Mouse (Mus musculus) liver, postnatal 0 days (tissue): ENCODE data around the gene Htra1. TPM values are rescaled to one million over a fixed set of nuclear protein-coding genes. Genes with fewer than 3 reads are reported as not detected.

ENCODE experiments used
- ATAC-seq: fragments of 200-750 bp; cut with Nextera tagmentation; 2 replicates; pipeline ENCODE4 v1.8.0; 2017; ENCODE audit warnings: mild to moderate bottlenecking, moderate library complexity
- DNase-seq: peaks from one replicate; pipeline ENCODE4 v3.0.0-alpha.2; 2016
- H3K27ac ChIP-seq: fragments of 300-500 bp; sonication (generic); 2 replicates; pipeline ENCODE4 v1.5.1; 2014; ENCODE audit warnings: antibody characterized with exemption, moderate library complexity, mild to moderate bottlenecking, low read depth
- H3K27me3 ChIP-seq: fragments of 300-500 bp; sonication (generic); 2 replicates; pipeline ENCODE4 v1.6.1; 2014; ENCODE audit warnings: low read length, control low read depth, mixed read lengths; ENCODE audit not compliant: insufficient read depth
- H3K36me3 ChIP-seq: fragments of 300-500 bp; sonication (generic); replicated peaks from 2 replicates; pipeline ENCODE4 v1.6.1; 2014; ENCODE audit warnings: mild to moderate bottlenecking, control low read depth, low read length, moderate library complexity, mixed read lengths; ENCODE audit not compliant: insufficient read depth
- H3K4me1 ChIP-seq: fragments of 300-500 bp; sonication (generic); 2 replicates; pipeline ENCODE4 v1.6.1; 2014; ENCODE audit warnings: antibody characterized with exemption, mild to moderate bottlenecking, control low read depth; ENCODE audit not compliant: insufficient read depth
- H3K4me2 ChIP-seq: fragments of 300-500 bp; sonication (generic); 2 replicates; pipeline ENCODE4 v1.6.1; 2014; ENCODE audit warnings: low read depth, mild to moderate bottlenecking, low read length, moderate library complexity, mixed read lengths
- H3K4me3 ChIP-seq: fragments of 300-500 bp; sonication (generic); 2 replicates; pipeline ENCODE4 v1.5.1; 2014; ENCODE audit warnings: low read depth, low read length
- H3K9ac ChIP-seq: fragments of 300-500 bp; sonication (generic); replicated peaks from 2 replicates; pipeline ENCODE4 v1.6.1; 2014; ENCODE audit warnings: mild to moderate bottlenecking, moderate library complexity
- H3K9me3 ChIP-seq: fragments of 300-500 bp; sonication (generic); 2 replicates; pipeline ENCODE4 v1.6.1; 2016; ENCODE audit warnings: mild to moderate bottlenecking, control low read depth, low read length, mixed read lengths
- CTCF ChIP-seq: sonication (generic); IDR thresholded peaks from 2 replicates; pipeline ENCODE4 v1.5.1; 2016; ENCODE audit warnings: antibody characterized with exemption, low read depth
- EP300 ChIP-seq: IDR thresholded peaks from 2 replicates; pipeline ENCODE4 v1.6.1; 2016; ENCODE audit warnings: antibody characterized with exemption, low read depth, mild to moderate bottlenecking
- WGBS: fragments of 180-500 bp; shearing (Covaris S2); extraction: QIAGEN DNeasy Blood & Tissue Kit; methylation state at CpG from one replicate; pipeline ENCODE4 v1.1.7; 2014; ENCODE audit not compliant: insufficient replicate concordance; 5-methylcytosine and 5-hydroxymethylcytosine counted together
- polyA plus RNA-seq: library from polyadenylated mRNA; unstranded; fragments of >200 nt; fragmentation: Nextera tagmentation; extraction: Ambion mirVana; gene quantifications from 2 replicates; pipeline ENCODE4 v1.2.1, GENCODE M21; 2015

Gene Htra1
- polyA plus RNA-seq, 1 experiment from 2014 or later = 0.61 TPM

DNA sequence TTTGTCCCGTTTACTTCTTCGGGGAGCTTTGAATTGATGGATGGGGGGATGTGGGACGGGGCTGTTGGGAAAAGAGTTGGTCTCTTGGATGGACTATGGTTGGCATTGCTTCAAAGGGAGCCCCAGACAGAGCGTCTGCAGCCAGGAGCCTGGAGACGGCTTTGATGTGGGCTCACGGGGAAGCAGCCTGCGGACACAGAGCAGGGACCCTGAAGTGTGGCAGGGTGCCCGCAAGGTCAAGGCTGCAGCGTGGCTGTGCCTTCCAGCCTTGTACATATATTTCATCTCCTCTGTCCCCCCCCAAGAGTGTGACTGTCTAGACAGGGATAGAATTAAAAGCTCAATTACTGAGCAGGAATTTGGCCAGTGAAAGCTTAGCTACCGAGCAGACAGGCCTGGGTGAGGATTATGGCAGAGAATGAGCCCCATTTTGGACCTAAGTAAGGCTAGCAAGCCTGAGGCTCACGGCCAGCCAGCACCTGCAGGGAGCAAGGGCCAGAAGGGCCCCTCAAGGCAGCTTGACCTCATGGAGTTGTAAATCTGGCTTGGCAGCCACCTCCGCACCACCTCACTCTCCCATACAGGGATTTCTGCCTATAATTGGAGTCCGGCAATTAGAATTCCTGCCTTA is 40.5 kb downstream of the Htra1 start:
- no peaks in the 10 kb centered on the region for H3K4me1 ChIP-seq
- WGBS = 61% methylated on average over 13 of the region's 13 CpGs
- no peak for ATAC-seq

DNA sequence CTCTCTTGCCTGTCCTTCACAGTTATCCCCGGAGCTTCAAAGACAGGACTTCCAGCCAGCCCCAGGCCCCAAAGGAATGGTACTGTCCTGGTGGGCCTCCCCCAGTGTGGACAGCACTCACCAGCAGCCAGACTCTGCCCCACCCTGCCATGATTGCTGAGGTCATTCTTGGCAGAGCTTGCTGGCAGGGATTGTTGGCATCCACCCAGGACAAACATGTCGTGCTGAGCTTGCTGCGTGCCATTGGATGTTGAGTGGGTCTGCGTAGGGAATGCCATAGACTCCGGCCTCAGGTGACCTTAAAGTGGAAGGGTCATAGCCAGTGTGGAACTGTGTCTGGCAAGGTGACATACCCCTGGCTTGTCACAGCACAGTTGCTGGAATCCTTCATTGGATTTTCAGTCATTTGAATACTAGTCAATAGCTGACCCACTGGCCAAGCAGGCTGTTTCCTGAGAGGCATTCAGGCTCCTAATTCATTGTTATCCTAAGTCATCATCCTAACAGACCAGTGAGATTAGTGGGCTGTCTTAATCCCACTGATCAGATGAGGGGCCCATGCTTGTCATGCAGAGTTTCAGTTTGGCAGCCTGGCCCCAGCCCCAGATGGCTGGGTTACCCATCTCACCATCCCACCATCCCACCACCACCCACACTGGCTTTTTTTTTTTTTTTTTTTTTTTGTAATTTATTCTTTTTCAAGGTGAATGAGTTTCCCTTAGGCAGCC is 42.0 kb downstream of the Htra1 start:
- Histone ChIP-seq H3K9ac (no peak overlapping the region), H3K27ac (no peak overlapping the region), H3K4me2 (no peak overlapping the region), H3K36me3 (no peaks in the 10 kb centered on the region), H3K4me1 (no peaks in the 10 kb centered on the region), H3K4me3 (no peak overlapping the region), H3K27me3 (no peaks in the 10 kb centered on the region), H3K9me3 (no peaks in the 10 kb centered on the region)
- 53% methylated on average over 5 of the region's 5 CpGs for WGBS
- peak; percentile 99 for ATAC-seq
- TF ChIP-seq EP300 = no peak
- no peak for TF ChIP-seq CTCF
- peak; percentile 84 for DNase-seq

More for the DNA sequence above, 40.5 kb downstream of the Htra1 start:
- Histone ChIP-seq H3K4me2 (no peak overlapping the region), H3K9me3 (no peaks in the 10 kb centered on the region), H3K9ac (no peak overlapping the region), H3K4me3 (no peak overlapping the region), H3K36me3 (no peaks in the 10 kb centered on the region), H3K27ac (no peak overlapping the region), H3K27me3 (no peaks in the 10 kb centered on the region)
- no peak for TF ChIP-seq CTCF
- TF ChIP-seq EP300 = no peak
- DNase-seq = no peak

- H3K36me3 ChIP-seq = no peaks in the 10 kb centered on the region
- no peak for ATAC-seq
- H3K9ac ChIP-seq = no peak overlapping the region
- H3K9me3 ChIP-seq = no peaks in the 10 kb centered on the region
- TF ChIP-seq CTCF (no peak), EP300 (no peak)
- no peaks in the 10 kb centered on the region for H3K27me3 ChIP-seq
- H3K4me3 ChIP-seq = no peak overlapping the region
- no peak overlapping the region for H3K27ac ChIP-seq
- DNase-seq = no peak
- no peaks in the 10 kb centered on the region for H3K4me1 ChIP-seq
- no peak overlapping the region for H3K4me2 ChIP-seq
- 66% methylated on average over 1 of the region's 1 CpGs for WGBS
Measured at GRCm38 (mm10) chr7:130978545-130978944, 42.6 kb downstream of the Htra1 start.

DNA sequence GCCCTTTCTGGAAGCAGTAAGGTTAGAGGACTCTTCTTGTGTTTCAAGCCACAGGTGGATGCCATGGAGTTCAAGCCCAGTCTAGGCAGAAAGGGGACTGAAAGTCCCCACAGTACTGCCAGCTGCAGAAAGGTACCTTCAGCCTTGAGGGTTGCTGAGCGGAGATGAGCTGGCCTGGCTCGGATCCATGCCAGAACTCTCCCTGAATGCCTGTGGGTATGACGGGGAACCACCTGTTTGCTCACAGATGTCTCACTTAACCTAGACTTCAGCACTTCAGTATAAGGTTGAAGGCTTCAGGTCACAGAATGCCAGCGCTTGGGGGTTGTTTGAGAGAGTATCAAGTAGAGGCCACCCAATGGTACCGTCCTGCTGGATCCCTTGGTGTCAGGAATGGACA is 44.2 kb downstream of the Htra1 start:
- Histone ChIP-seq H3K36me3 (no peaks in the 10 kb centered on the region), H3K9me3 (no peaks in the 10 kb centered on the region), H3K9ac (no peak overlapping the region), H3K4me2 (no peak overlapping the region), H3K4me1 (no peaks in the 10 kb centered on the region), H3K27ac (no peak overlapping the region), H3K4me3 (no peak overlapping the region), H3K27me3 (no peaks in the 10 kb centered on the region)
- TF ChIP-seq EP300 = no peak
- WGBS = 74% methylated on average over 5 of the region's 5 CpGs
- no peak for ATAC-seq
- DNase-seq = no peak

DNA sequence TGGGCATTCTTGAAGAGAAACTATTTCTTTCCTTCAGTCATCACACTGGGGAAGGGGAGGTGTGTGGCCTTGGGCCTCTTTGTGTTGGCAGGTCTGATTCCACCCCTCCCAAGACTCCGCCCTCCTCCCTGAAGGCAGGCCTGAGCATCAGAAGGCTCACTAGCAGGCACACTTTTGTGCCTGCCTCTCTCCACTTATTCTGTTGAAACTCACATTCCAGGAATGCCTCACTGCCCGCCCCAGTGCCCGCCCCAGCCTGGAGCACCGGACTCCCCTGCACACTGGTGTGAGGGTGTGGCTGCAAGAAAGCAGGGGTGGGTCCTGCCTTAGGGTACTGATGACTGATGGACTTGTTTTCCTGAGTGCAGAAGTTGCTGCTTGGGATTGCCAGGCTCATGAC is 46.5 kb downstream of the Htra1 start:
- no peak for TF ChIP-seq EP300
- TF ChIP-seq CTCF = no peak
- Histone ChIP-seq H3K36me3 (no peaks in the 10 kb centered on the region), H3K4me2 (no peak overlapping the region), H3K4me3 (no peak overlapping the region), H3K4me1 (no peaks in the 10 kb centered on the region), H3K27ac (no peak overlapping the region), H3K27me3 (no peaks in the 10 kb centered on the region), H3K9me3 (no peaks in the 10 kb centered on the region), H3K9ac (no peak overlapping the region)
- DNase-seq (no peak), ATAC-seq (no peak)
- 50% methylated on average over 4 of the region's 4 CpGs for WGBS

DNA sequence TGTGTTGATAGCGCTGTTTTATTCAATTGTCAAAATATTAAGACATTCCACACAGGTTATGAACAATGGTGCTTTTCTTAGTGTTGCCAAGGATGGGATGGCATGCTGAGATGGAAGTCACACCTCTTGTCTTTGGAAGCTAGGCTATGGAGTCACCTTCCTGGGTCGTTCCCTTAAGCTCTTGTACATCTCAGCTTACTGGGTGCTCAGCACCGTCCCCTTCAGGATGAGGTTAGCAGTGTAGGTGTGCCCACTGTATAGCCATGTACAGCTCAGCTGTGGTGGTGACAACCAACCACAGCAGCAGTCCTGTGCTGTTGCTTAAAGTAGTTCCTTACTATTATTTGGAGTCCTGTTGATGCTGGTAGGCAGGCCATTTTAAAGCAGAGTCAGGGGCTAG is 47.0 kb downstream of the Htra1 start:
- Histone ChIP-seq H3K4me1 (no peaks in the 10 kb centered on the region), H3K4me2 (no peak overlapping the region), H3K9me3 (no peaks in the 10 kb centered on the region), H3K27ac (no peak overlapping the region), H3K9ac (no peak overlapping the region), H3K36me3 (no peaks in the 10 kb centered on the region), H3K4me3 (no peak overlapping the region), H3K27me3 (no peaks in the 10 kb centered on the region)
- no peak for TF ChIP-seq CTCF
- DNase-seq (no peak), ATAC-seq (no peak)
- WGBS = 66% methylated on average over 3 of the region's 3 CpGs
